Mouse (Mus musculus) Patski (cell line): Measurements from ENCODE around the gene Irs2. TPM values are rescaled to one million over a fixed set of nuclear protein-coding genes. Genes with fewer than 3 reads are reported as not detected.

Experiments used
- ATAC-seq: fragments of 100-300 bp; one replicate; pipeline ENCODE4 v1.8.0; 2021
- CTCF ChIA-PET: fragments of 350-600 bp; sonication (Branson Sonifier 250); formaldehyde crosslinking; loops from one replicate; lab custom pipeline; 2022; ENCODE audit warnings: inconsistent platforms; lab: Charles Lee
- POLR2A ChIA-PET: fragments of 350-600 bp; sonication (Branson Sonifier 250); formaldehyde crosslinking; loops from one replicate; lab custom pipeline; 2022; ENCODE audit warnings: antibody characterized with exemption, inconsistent platforms; lab: Charles Lee
- DNase-seq: peaks from one replicate; pipeline ENCODE4 v3.0.0-alpha.2; 2011; ENCODE audit warnings: low read depth, low spot score
- H3K27me3 ChIP-seq: fragments of 371-371 bp; one replicate; pipeline ENCODE4 v1.5.1; 2021
- CTCF ChIP-seq: fragments of 100-300 bp; IDR thresholded peaks from one replicate; pipeline ENCODE4 v1.5.1; 2021
- in situ Hi-C: fragments of 300-500 bp; cut with MboI; formaldehyde crosslinking; loops from 3 replicates; pipeline ENCODE4 v1.11.1; 2018; ENCODE audit warnings: low pct_unique_long_range_greater_than_20kb, mixed read lengths
- polyA plus RNA-seq: library from polyadenylated mRNA; unstranded; gene quantifications from one replicate; pipeline ENCODE4 v1.2.3, GENCODE M21; 2021

The Irs2 gene
- polyA plus RNA-seq, 1 experiment from 2014 or later: 37.8 TPM

DNA sequence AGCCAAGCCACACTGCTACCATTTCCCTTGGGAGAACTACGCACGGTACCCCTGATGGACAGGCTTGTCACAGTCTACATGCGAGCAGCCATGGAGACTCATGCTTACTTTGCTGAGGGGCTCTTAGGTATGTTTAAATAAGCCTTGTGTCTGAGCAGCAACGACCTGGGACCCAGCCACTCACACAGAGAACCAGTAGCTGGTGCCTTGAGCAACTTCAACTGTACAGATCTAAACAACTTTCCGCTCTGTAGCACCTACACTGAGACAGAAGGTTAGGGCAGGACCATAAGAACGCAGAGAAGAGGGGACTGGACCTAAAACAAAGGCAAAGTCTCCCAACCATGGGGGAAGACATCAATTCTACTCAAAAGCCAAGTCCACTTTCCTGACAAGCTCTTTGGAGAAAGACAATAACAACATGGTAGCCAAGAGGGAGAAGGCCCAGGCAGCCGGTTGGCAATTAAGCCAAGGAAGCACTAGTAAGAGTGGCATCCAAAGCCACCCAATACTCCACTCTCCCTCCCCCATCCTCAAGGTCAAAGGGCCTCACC lies 4.3 kb downstream of the Irs2 start:
- no peaks in the 10 kb centered on the region for H3K27me3 ChIP-seq
- no peak for TF ChIP-seq CTCF
- in situ Hi-C loops: no loop called here
- DNase-seq (no peak), ATAC-seq (no peak)
- POLR2A ChIA-PET: interaction anchor here (0.8 to 1.4 kb wide), 6 partner anchors 11 to 391 kb away, joined by 3 to 4 read pairs (median 3); no protein-coding TSS in a partner anchor
- CTCF ChIA-PET: interaction anchor here (1.0 to 1.2 kb wide), 2 partner anchors 133 to 429 kb away, joined by 3 read pairs; no protein-coding TSS in a partner anchor

DNA sequence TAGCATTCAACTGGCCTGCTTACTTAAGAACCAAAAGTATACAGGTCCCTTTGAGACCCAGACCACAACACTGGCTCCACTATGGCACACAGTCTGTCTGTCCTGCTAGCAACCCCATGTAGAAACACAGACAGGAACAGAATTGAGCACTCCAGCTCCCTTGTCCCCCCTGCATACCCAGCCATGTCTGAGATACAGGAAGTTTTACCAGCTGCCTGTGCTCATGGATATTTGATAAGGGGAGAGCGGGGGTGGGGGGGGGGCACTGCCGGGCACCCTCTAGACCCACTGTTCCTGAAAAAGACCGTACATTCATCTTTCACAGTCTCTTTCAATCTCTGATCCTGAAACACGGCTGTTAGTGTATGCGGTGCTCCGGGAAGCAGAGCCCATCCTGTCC lies 5.0 kb downstream of the Irs2 start:
- in situ Hi-C loops: no loop called here
- ATAC-seq (no peak), DNase-seq (no peak)
- POLR2A ChIA-PET: interaction anchor here (0.8 to 1.4 kb wide), 4 partner anchors 10 to 378 kb away, joined by 3 to 4 read pairs (median 4); no protein-coding TSS in a partner anchor
- CTCF ChIA-PET: interaction anchor here (1.2 to 1.4 kb wide), 2 partner anchors 21 to 429 kb away, joined by 3 to 5 read pairs; no protein-coding TSS in a partner anchor
- H3K27me3 ChIP-seq: no peaks in the 10 kb centered on the region
- TF ChIP-seq CTCF: no peak

DNA sequence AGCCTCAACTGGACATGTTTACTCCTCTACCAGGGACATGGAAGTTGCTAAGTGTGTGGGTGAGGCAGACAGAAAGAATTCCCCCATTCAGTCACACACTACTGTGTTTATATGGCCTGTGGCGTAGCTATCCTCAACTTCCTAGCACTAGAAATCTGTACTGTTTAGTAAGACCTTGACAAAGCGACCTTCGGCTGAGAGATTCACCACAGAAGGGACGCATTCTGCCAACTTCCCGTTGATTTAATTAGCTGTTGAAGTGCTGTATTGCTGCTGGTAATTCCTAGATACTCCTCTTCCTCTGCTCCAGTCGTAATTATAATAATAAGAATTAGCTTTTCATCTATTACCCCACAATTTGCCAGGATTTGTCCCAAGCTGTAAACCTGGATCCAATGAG lies 5.4 kb downstream of the Irs2 start:
- ChIA-PET POLR2A (interaction anchor here (1.3 to 1.4 kb wide), 2 partner anchors 66 to 378 kb away, joined by 4 read pairs; no protein-coding TSS in a partner anchor), CTCF (interaction anchor here (1.2 to 1.4 kb wide), 2 partner anchors 20 to 428 kb away, joined by 3 to 5 read pairs; no protein-coding TSS in a partner anchor)
- no peaks in the 10 kb centered on the region for H3K27me3 ChIP-seq
- in situ Hi-C loops: no loop called here
- no peak for ATAC-seq
- DNase-seq: no peak
- no peak for TF ChIP-seq CTCF

DNA sequence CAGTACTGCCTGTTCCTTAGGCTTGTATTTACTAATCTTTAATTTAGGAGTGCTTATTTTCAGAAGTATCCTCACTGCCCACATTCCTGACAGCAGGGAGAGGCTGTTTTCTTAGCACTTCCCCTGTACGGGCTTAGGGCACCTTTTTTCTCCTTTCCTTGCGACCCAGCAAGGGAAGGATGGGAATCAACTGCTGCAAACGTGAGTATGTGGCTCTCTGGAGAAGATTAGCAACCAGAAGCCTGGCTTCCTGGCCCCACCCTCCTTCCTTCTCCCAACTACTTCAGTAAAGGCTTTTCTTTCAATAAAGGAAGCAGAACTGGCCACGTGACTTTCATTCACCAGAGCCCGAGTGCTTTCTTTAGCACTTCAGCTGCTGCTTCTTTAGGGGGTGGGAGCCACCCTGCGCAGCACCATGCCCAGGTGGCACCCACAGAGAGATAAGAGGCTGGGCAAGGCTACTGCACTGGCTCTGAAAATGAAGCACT lies 7.2 kb downstream of the Irs2 start:
- ATAC-seq: no peak
- CTCF ChIA-PET: interaction anchor here (0.8 to 1.4 kb wide), 4 partner anchors 22 to 427 kb away, joined by 3 to 4 read pairs (median 3); no protein-coding TSS in a partner anchor
- in situ Hi-C loops: no loop called here
- H3K27me3 ChIP-seq: no peaks in the 10 kb centered on the region
- no peak for DNase-seq
- POLR2A ChIA-PET: no interaction called here
- no peak for TF ChIP-seq CTCF

DNA sequence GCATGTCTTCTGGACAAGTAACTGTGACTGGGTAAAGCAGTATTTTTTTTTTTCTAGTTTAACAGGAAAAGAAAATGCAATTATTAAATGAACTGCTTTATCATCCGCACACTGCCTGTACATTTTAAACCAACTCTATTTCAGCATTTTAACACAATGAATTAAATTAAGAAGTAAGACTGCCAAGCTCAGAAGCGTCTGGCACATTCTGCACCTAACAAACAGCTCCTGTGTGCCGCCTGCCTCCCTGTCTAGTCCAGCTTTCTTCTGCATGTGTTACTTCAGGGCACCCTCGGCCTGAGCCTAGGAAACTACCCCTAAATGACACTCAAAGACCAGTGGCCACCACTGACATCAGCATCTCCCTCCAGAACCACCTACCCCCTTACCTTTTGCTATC lies 8.7 kb downstream of the Irs2 start:
- no peaks in the 10 kb centered on the region for H3K27me3 ChIP-seq
- in situ Hi-C loops: no loop called here
- ChIA-PET POLR2A (no interaction called here), CTCF (interaction anchor here (1.4 kb wide), 1 partner anchor 426 kb away, joined by 4 read pairs; no protein-coding TSS in a partner anchor)
- TF ChIP-seq CTCF: no peak
- no peak for ATAC-seq
- no peak for DNase-seq

DNA sequence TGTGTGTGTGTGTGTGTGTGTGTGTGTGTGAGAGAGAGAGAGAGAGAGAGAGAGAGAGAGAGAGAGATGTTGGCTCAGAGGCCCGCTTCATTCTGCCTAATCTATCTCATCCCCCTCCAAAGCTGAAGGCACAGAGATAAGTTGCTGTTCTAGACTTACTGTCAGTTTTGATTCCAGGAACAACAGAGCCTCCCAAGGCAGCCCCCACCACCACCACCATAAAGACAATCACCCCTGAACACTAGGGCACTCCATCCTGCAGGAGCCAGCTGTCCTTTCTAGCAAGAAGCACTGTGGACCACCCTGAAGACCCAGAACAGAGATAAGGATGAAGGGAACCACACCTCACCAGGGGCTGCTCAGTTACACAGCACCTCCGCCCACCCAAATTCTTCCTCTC lies 12.0 kb downstream of the Irs2 start:
- H3K27me3 ChIP-seq: no peaks in the 10 kb centered on the region
- in situ Hi-C loops: no loop called here
- POLR2A ChIA-PET: no interaction called here
- DNase-seq (no peak), ATAC-seq (no peak)
- TF ChIP-seq CTCF: no peak
- CTCF ChIA-PET: no interaction called here

DNA sequence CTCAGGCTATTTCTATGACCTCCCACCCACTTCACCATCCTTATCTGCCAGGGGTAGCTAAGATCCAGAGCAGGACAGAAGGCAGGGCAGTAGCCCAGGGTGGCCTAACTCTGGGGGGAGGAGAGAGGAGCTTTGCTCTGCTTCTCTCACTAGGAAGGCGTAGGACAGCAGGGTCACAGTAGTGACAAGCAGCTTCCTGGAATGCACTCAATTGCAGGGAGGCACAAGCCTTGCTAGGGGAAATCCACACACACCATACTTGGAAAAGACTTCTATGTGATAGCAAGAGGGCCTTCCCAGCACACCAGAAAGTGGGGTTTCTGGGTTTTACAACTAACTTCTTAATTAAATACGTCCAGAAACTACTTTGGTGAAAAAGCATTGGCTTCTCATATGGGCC lies 12.5 kb downstream of the Irs2 start:
- in situ Hi-C loops: no loop called here
- no peaks in the 10 kb centered on the region for H3K27me3 ChIP-seq
- ChIA-PET POLR2A (interaction anchor here (1.7 kb wide), 1 partner anchor 13 kb away, joined by 5 read pairs; no protein-coding TSS in a partner anchor), CTCF (interaction anchor here (0.9 to 1.4 kb wide), 2 partner anchors 24 to 42 kb away, joined by 3 read pairs; no protein-coding TSS in a partner anchor)
- TF ChIP-seq CTCF: no peak
- no peak for ATAC-seq
- DNase-seq: no peak

DNA sequence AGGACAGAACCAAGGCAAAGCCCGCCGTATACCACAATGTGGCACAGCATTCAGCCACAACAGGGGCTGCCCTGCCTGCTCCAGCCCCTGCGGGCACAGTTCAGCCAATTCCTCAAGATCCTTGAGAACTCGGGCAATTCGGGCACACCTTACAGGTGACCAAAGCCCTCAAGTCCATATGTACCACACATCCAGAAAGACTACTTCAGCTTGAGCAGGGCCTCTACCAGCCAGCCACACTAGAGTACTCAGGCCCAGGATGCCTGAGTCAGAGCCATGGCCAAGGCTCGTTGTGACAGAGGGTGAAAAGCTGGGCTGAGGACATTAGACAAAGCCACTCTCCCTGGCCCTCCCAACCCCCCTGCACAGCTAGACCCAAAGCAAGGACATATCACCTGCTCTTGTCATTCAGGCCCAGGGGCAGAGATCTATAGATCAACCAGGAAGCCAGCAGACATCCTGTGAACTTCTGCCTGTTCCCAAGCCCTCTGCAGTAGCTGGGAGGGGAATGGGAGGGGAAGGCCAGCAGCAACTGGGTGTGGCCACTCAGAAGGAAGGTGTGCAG lies 13.8 kb downstream of the Irs2 start:
- in situ Hi-C loops: no loop called here
- no peaks in the 10 kb centered on the region for H3K27me3 ChIP-seq
- no peak for ATAC-seq
- POLR2A ChIA-PET: interaction anchor here (1.1 to 1.7 kb wide), 2 partner anchors 12 to 23 kb away, joined by 3 to 5 read pairs; no protein-coding TSS in a partner anchor
- no peak for DNase-seq
- no peak for TF ChIP-seq CTCF
- CTCF ChIA-PET: interaction anchor here (1.0 to 1.4 kb wide), 2 partner anchors 15 to 22 kb away, joined by 3 read pairs; no protein-coding TSS in a partner anchor

DNA sequence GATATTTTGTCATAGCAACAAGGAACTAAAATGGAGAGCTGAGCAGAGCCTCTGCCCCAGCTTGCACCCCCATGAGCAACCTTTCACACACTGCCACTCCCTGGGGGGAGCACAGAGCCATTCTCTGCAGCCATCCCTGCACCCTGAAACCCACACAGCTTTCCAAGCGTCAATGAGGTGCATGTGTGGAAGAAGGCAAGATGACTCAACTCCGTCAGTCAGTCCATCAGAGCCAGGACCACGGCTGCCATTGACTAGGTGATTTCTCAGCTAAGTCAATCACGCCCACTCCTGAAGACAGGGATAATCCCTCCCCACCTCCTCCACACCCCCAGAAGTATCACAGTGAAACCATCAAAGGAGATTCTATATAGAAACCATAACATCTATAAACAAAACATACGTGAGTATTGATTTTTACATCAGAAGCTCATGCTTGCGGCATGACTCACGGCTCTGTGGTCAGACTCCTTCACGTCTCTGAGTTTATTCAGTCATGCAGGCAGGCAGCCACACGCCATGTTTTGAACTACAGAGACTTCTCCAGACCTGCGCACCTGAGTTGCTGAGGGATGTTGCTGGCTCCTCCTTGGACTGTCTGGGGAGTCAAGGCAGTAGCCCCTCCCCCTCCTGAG lies 14.6 kb downstream of the Irs2 start:
- in situ Hi-C loops: no loop called here
- ChIA-PET POLR2A (interaction anchor here (1.1 kb wide), 1 partner anchor 22 kb away, joined by 3 read pairs; no protein-coding TSS in a partner anchor), CTCF (interaction anchor here (1.0 kb wide), 2 partner anchors 14 to 85 kb away, joined by 3 read pairs; no protein-coding TSS in a partner anchor)
- DNase-seq (peak; percentile 58), ATAC-seq (peak; percentile 44)
- TF ChIP-seq CTCF: no peak
- H3K27me3 ChIP-seq: no peaks in the 10 kb centered on the region

DNA sequence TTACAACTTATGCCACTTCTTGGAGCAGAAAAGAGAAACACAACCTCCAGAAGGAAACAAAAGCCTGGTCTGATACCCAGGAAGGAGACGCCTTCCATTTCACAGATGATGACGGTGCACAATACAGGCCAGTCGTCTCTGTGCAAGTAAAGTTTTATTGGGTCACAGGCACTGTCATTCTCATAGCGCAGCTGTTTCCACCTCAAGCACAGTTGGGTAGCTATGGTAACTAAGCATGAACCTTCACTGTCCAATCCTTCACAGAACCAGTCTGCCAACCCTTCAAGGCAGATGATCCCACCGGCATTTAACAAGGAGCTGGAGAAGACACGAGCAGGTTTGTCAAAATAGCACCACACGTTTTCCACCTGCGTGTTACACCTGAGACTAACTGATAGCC lies 16.2 kb downstream of the Irs2 start:
- no peak for TF ChIP-seq CTCF
- DNase-seq: no peak
- in situ Hi-C loops: no loop called here
- no peaks in the 10 kb centered on the region for H3K27me3 ChIP-seq
- no peak for ATAC-seq
- CTCF ChIA-PET: no interaction called here
- POLR2A ChIA-PET: interaction anchor here (0.6 to 1.0 kb wide), 2 partner anchors 25 to 552 kb away, joined by 3 read pairs; no protein-coding TSS in a partner anchor
